Mouse (Mus musculus) small intestine, adult 2 months (tissue): ENCODE data around the gene Sspo.

ENCODE experiments used
- CTCF ChIP-seq: fragments of 200-500 bp; IDR thresholded peaks from 2 replicates; pipeline ENCODE4 v1.5.1; 2012; ENCODE audit warnings: low read depth, mild to moderate bottlenecking, control low read depth, inconsistent platforms, low read length, moderate library complexity, mixed read lengths; ENCODE audit not compliant: insufficient replicate concordance, insufficient read length; ENCODE audit errors: extremely low read depth
- POLR2A ChIP-seq: fragments of 200-500 bp; IDR thresholded peaks from 2 replicates; pipeline ENCODE4 v1.6.1; 2012; ENCODE audit warnings: low read depth, mild to moderate bottlenecking, control low read depth, inconsistent platforms, low read length, moderate library complexity

GRCm38 (mm10) chr6:48536091-48536490, 88.1 kb downstream of the Sspo start:
- TF ChIP-seq CTCF = no peak
- no peak for TF ChIP-seq POLR2A
